Mouse (Mus musculus): ENCODE results near the gene Sstr5.

The Sstr5 gene

GRCm38 (mm10) chr17:25497013-25497412 lies at the start of gene Sstr5:
TSS of gene Sstr5 (minus strand) at chr17:25497288.
- H3K27me3 ChIP-seq (ENCODE audit: control insufficient read depth, insufficient read depth, low read length, poor library complexity, severe bottlenecking): no peaks in the 10 kb centered on the region
- H3K36me3 ChIP-seq (ENCODE audit: control insufficient read depth, insufficient read depth, low read length, poor library complexity, severe bottlenecking): no peaks in the 10 kb centered on the region
- no peak for DNase-seq (ENCODE audit: low read depth, low spot score)

- H3K27me3 ChIP-seq (ENCODE audit: control insufficient read depth, insufficient read depth, low read length, poor library complexity, severe bottlenecking): no peaks in the 10 kb centered on the region
- DNase-seq (ENCODE audit: low read depth, low spot score): no peak
- H3K36me3 ChIP-seq (ENCODE audit: control insufficient read depth, insufficient read depth, low read length, poor library complexity, severe bottlenecking): no peaks in the 10 kb centered on the region
These were observed 44.7 kb upstream of the Sstr5 start for GRCm38 (mm10) chr17:25541768-25542167.

GRCm38 (mm10) chr17:25540731-25541130 lies 43.6 kb upstream of the Sstr5 start:
- DNase-seq (ENCODE audit: low read depth, low spot score): no peak
- no peaks in the 10 kb centered on the region for H3K36me3 ChIP-seq (ENCODE audit: control insufficient read depth, insufficient read depth, low read length, poor library complexity, severe bottlenecking)
- no peaks in the 10 kb centered on the region for H3K27me3 ChIP-seq (ENCODE audit: control insufficient read depth, insufficient read depth, low read length, poor library complexity, severe bottlenecking)

- Histone ChIP-seq H3K36me3 (ENCODE audit: control insufficient read depth, insufficient read depth, low read length, poor library complexity, severe bottlenecking) (no peaks in the 10 kb centered on the region), H3K27me3 (ENCODE audit: control insufficient read depth, insufficient read depth, low read length, poor library complexity, severe bottlenecking) (no peaks in the 10 kb centered on the region)
- DNase-seq (ENCODE audit: low read depth, low spot score): no peak
These were observed 42.1 kb upstream of the Sstr5 start for GRCm38 (mm10) chr17:25538945-25539875.

GRCm38 (mm10) chr17:25530357-25531022 lies 33.4 kb upstream of the Sstr5 start:
- Histone ChIP-seq H3K36me3 (ENCODE audit: control insufficient read depth, insufficient read depth, low read length, poor library complexity, severe bottlenecking) (no peaks in the 10 kb centered on the region), H3K27me3 (ENCODE audit: control insufficient read depth, insufficient read depth, low read length, poor library complexity, severe bottlenecking) (no peaks in the 10 kb centered on the region)
- DNase-seq (ENCODE audit: low read depth, low spot score): no peak

- Histone ChIP-seq H3K36me3 (ENCODE audit: control insufficient read depth, insufficient read depth, low read length, poor library complexity, severe bottlenecking) (no peaks in the 10 kb centered on the region), H3K27me3 (ENCODE audit: control insufficient read depth, insufficient read depth, low read length, poor library complexity, severe bottlenecking) (no peaks in the 10 kb centered on the region)
- DNase-seq (ENCODE audit: low read depth, low spot score): no peak
These were observed 25.0 kb upstream of the Sstr5 start for GRCm38 (mm10) chr17:25522080-25522479.

- DNase-seq (ENCODE audit: low read depth, low spot score): no peak
- Histone ChIP-seq H3K27me3 (ENCODE audit: control insufficient read depth, insufficient read depth, low read length, poor library complexity, severe bottlenecking) (no peaks in the 10 kb centered on the region), H3K36me3 (ENCODE audit: control insufficient read depth, insufficient read depth, low read length, poor library complexity, severe bottlenecking) (no peaks in the 10 kb centered on the region)
These were observed 23.4 kb upstream of the Sstr5 start for GRCm38 (mm10) chr17:25520492-25520891.

- no peak for DNase-seq (ENCODE audit: low read depth, low spot score)
- no peaks in the 10 kb centered on the region for H3K27me3 ChIP-seq (ENCODE audit: control insufficient read depth, insufficient read depth, low read length, poor library complexity, severe bottlenecking)
- no peaks in the 10 kb centered on the region for H3K36me3 ChIP-seq (ENCODE audit: control insufficient read depth, insufficient read depth, low read length, poor library complexity, severe bottlenecking)
These were observed 22.4 kb upstream of the Sstr5 start for GRCm38 (mm10) chr17:25519511-25519910.

- no peaks in the 10 kb centered on the region for H3K36me3 ChIP-seq (ENCODE audit: control insufficient read depth, insufficient read depth, low read length, poor library complexity, severe bottlenecking)
- DNase-seq (ENCODE audit: low read depth, low spot score): no peak
These were observed 21.1 kb upstream of the Sstr5 start for GRCm38 (mm10) chr17:25518144-25518543.

GRCm38 (mm10) chr17:25516315-25516714 lies 19.2 kb upstream of the Sstr5 start:
- no peaks in the 10 kb centered on the region; the same call in 1 of the 2 replicates for H3K27me3 ChIP-seq (ENCODE audit: control insufficient read depth, insufficient read depth, low read length, poor library complexity, severe bottlenecking)
- H3K36me3 ChIP-seq (ENCODE audit: control insufficient read depth, insufficient read depth, low read length, poor library complexity, severe bottlenecking): no peaks in the 10 kb centered on the region

More at GRCm38 (mm10) chr17:25518144-25518543, 21.1 kb upstream of the Sstr5 start:
- no peaks in the 10 kb centered on the region for H3K27me3 ChIP-seq (ENCODE audit: control insufficient read depth, insufficient read depth, low read length, poor library complexity, severe bottlenecking)

GRCm38 (mm10) chr17:25514055-25514454 lies 17.0 kb upstream of the Sstr5 start:
- no peak for DNase-seq (ENCODE audit: low read depth, low spot score)
- no peaks in the 10 kb centered on the region; the same call in 1 of the 2 replicates for H3K27me3 ChIP-seq (ENCODE audit: control insufficient read depth, insufficient read depth, low read length, poor library complexity, severe bottlenecking)
- no peaks in the 10 kb centered on the region for H3K36me3 ChIP-seq (ENCODE audit: control insufficient read depth, insufficient read depth, low read length, poor library complexity, severe bottlenecking)

More at GRCm38 (mm10) chr17:25516315-25516714, 19.2 kb upstream of the Sstr5 start:
- no peak for DNase-seq (ENCODE audit: low read depth, low spot score)

GRCm38 (mm10) chr17:25511876-25512275 lies 14.8 kb upstream of the Sstr5 start:
- Histone ChIP-seq H3K27me3 (ENCODE audit: control insufficient read depth, insufficient read depth, low read length, poor library complexity, severe bottlenecking) (no peaks in the 10 kb centered on the region; the same call in 1 of the 2 replicates), H3K36me3 (ENCODE audit: control insufficient read depth, insufficient read depth, low read length, poor library complexity, severe bottlenecking) (no peaks in the 10 kb centered on the region)
- DNase-seq (ENCODE audit: low read depth, low spot score): no peak

- H3K27me3 ChIP-seq (ENCODE audit: control insufficient read depth, insufficient read depth, low read length, poor library complexity, severe bottlenecking): no peaks in the 10 kb centered on the region; the same call in 1 of the 2 replicates
- no peak for DNase-seq (ENCODE audit: low read depth, low spot score)
- H3K36me3 ChIP-seq (ENCODE audit: control insufficient read depth, insufficient read depth, low read length, poor library complexity, severe bottlenecking): no peaks in the 10 kb centered on the region
These were observed 13.2 kb upstream of the Sstr5 start for GRCm38 (mm10) chr17:25510074-25510830.

- peak; percentile 44 for DNase-seq (ENCODE audit: low read depth, low spot score)
These were observed 11.9 kb upstream of the Sstr5 start for GRCm38 (mm10) chr17:25508860-25509577.

More at GRCm38 (mm10) chr17:25508860-25509577, 11.9 kb upstream of the Sstr5 start:
- Histone ChIP-seq H3K27me3 (ENCODE audit: control insufficient read depth, insufficient read depth, low read length, poor library complexity, severe bottlenecking) (no peaks in the 10 kb centered on the region; the same call in 1 of the 2 replicates), H3K36me3 (ENCODE audit: control insufficient read depth, insufficient read depth, low read length, poor library complexity, severe bottlenecking) (no peaks in the 10 kb centered on the region)

All from splenic B cell, adult 2 months (primary cell).